Mouse (Mus musculus) spleen, postnatal 14 days (tissue): ENCODE measurements around the gene Ppp2ca.
A peak's percentile ranks its signal among the peaks of the same experiment; 100 is the strongest.

ENCODE experiments used
- DNase-seq, 2 experiments: peaks; one replicate each; pipeline ENCODE4 v3.0.0; 2021 to 2022; ENCODE audit warnings: low spot score in 2 of 2

The Ppp2ca gene

DNA sequence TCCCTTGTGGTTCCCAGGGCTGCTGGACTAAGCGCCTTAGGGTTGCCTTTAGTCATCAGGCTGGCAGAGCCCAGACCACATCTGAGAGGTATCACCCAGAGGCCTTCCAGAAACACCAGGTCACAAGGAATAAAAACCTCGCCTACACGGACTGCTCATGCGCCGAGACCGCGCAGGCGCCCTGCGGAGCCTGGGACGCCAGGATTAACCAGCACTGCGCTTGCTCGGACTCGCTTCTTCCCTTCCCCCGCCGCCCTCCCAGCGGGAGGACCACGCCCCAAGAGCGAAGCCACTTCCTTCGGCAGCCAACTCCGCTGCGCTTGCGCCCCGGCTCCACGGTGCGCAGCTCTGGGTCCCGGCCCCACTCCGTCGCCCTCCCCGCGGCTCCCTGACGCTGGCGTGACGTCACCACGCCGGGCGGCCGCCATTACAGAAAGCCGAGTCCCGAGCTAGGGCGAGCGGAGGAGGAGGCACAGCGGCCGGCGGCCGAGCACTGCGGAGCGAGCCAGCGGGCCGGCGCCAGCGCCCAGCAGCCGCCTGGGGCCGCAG is at the start of gene Ppp2ca:
Ppp2ca (plus strand) TSS at position 284 of the 549 bp plus-strand sequence.
- peak; percentile 95 to 97 for DNase-seq

DNA sequence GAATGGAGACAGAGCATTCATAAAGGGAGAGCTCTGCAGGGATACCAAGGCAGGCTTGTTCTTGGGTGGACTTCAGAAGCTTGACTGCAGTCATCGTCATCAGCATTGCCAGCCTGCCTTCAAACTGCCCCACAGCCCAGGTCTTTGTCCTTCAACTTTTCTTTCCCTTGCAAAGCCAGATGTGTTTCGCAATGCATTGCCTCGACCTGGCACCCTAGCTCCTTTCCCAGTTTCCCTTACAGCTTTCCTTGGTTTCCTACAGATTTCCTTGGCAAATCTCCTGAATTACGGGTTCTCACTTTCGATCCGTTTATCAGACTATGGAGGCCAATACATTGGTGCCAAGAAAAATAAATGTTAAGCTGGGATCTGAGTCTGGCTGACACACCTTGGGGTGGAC is 45.1 kb upstream of the Ppp2ca start:
- no peak for DNase-seq

DNA sequence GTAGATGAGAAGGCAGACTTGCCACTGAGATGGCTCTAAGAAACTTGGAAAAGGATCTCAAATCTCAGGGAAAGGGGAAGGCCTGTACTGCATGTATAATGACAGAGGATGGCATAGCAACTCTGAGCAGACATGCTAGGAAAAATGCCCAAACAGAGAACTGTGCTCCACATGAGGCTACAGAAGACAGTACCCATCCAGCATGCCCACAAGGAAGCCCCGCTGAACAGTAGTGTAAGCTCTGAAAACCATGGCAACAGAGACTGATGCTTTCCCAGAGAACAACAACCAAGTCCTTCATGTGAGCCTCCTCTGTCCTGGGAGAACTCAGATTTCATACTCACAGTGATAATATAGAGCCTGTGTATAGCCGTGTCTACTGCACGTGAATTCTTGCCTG is 43.8 kb upstream of the Ppp2ca start:
- no peak for DNase-seq

DNA sequence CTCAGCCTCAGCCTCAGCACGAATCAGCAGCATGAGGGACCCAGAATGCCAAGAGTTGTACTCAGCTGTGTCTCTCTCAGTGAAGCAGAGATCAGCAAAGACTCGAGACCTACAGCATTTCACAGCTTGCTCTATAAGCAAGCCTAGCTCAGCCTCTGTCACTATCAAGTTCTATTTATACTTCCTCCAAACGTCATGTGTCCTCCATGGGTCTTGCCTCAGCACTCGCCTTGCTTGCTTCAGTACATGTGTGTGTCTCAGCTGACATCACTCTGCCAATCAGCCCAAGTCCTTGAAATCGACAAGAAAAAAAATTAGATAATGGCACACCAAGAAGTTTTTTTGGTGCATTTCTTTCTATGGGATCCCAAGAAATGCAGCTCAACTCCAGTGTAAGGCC is 42.3 kb upstream of the Ppp2ca start:
- DNase-seq: no peak

DNA sequence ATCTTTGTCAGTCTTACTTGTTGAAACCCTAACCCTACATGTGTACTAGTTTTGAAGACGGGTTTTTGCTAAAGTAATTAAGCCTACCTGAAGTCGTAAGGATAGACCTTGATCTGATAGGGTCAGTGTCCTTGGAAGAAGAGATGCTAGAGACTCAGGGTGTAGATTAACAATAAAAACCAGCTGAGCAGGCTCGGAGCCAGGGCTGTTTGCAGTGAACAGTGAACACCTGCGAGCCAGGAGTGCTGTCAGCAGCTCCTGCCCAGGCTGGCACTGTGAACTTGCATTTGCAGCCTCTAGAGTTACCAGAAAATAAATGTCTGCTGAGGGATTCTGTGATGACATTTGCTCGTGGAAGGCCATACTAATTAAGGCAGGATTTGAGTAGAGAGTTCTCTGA is 39.5 kb upstream of the Ppp2ca start:
- DNase-seq: no peak

DNA sequence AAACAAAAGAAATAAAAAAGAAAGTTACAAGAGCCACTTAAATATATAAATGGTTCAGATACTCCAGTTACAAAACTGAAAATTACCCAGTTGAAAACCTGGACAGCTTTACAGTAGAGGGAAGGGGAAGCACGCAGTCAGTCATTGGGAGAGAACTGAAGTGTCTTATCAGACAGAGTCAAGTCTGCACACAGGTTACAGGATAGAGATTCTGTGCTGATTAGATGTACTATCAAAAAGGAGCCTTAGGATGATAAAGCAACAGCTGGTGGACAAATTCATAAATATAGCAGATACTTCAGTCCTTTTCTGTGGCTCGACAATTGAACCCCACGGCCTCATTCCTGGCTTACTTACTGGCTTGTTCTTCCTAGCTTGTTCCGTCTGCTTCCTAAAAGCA is 38.2 kb upstream of the Ppp2ca start:
- no peak for DNase-seq

DNA sequence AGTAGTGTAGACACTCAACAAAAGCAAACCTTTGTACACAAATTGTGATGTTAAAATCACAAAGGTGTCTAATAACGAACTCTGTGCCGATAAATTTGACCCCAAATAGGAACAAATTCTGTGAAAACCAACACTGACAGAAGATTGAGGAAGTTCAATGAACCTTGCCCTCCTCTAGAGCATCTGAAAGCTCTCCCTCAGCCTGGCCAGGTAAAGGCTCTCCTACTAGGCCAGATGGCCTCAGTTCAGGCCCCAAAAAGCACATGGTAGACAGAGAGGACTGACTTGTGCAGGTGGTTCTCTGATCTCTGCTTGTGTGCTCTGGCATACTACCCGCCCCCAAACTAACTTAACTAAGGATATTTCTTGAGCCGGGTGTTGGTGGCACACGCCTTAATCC is 36.1 kb upstream of the Ppp2ca start:
- no peak for DNase-seq

DNA sequence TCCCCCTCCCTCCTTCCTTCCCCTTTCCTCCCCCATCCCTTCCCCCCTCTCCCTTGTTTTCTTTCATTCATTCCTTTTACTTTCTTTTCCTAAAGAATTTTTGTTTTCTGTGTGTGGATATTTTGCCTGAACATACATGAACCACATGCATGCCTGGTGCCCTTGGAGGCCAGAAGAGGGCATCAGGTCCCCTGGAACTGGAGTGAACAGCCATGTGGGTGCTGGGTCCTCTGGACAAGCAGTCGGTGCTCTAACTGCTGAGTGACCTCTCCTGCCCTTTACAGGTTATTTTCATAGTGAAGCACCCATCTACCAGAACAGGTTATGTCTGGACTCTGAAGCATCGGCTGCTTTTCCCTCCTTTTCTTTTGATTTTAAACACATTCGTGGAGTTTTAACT is 34.1 kb upstream of the Ppp2ca start:
- no peak for DNase-seq

DNA sequence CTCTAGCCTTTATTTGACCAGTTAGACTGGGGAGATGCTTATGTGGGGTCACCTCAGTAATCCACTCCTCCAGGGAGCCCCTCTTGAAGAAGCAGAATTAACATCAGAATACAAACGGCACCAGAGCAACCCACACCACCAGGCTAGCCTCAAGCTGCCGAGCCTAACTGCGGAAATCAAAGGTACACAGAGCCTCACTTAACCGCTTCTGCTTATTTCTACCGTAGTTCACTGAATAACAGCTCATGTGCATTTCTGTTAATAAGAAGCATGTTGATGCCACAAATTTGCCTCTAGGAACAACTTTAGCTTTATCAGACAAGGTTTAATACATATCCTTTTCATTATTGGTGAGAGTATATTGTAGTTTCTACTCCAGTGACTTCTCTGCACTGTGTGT is 32.6 kb upstream of the Ppp2ca start:
- no peak for DNase-seq

DNA sequence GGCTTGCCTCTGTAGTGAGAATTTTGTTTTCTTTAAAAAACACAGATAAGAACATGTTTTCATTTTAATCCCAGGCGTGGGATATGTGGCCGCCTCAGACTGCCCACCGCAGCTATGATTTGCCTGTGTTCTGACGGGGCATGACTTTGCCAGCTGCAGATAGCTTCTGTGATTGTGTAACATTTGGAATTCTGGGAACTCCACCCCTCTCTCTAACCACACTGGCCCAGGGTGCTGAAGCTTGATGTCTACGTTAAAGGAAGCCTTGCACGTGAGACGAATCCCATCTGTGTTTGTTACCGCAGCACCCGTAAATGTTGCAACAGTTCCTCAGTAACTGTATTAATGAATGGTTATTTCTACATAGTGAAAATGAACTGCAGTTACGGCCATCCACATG is 26.7 kb upstream of the Ppp2ca start:
- DNase-seq: no peak

DNA sequence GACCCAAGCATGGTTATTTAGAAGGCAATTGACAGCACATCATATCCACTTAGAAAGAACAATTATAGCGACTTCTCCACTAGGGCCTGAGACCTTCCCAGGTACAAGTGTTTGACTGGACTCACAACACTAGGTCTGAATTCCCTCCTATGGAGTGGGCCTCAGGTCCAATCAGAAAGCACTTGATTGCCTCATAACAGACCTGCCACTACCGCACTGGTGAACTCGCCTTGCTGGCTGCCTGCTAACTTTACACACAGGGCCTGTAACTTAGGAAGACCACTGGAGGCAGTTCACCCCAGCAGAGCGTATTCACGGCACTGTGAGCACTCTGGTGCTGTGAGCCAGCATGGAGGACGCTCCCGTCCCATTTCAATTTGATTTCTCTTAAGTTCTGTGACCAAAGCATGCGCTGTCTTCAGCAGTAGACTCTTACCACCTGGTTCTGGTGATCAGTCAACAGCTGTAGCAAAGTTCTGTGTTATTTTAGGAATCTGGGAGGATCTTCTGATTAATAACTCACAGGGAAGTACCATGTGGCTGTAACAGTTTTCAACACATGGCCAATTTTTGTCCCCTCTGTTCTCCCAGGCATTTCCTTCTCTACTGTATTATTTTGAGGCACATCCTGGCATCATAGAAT is 24.8 kb upstream of the Ppp2ca start:
- DNase-seq: no peak

DNA sequence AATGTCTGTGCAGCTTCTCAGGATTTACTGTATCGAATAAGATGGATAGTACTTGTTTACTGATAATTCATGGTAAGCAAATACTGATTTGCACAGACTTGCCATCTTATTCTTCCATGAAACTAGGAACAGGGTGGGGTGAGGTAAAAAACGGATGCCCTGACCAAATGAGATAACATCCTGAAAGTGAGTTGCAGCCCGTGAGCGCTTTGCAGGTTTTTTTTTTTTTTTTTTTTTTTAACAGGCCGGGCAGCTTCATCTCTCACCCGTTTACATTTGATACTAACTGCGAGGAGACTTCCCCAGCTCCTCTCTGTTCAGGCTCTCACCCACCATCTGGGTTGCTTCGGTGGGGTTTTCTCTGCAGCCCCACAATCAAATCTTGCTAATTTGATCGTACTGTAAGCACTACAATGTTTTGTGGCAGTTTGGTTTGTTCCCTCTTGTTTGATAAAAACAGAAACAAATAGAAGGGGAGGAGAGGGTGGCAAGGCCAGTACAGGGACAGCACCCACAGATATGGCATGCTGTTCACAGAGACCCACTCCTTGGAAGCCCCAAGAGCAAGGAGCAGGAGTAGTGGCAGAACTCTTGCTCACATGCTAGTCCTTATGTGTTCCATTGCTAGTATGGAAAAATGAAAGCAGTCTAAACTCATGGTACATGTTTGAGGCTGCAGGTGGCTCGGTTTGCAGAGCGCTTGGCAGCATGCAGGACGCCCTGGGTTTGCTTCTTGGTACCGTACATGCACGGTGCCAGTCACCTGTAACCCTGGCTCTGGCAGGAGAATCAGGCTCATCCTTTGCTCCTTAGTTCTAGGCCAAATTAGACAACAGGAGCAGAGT is 23.6 kb upstream of the Ppp2ca start:
- DNase-seq: no peak

DNA sequence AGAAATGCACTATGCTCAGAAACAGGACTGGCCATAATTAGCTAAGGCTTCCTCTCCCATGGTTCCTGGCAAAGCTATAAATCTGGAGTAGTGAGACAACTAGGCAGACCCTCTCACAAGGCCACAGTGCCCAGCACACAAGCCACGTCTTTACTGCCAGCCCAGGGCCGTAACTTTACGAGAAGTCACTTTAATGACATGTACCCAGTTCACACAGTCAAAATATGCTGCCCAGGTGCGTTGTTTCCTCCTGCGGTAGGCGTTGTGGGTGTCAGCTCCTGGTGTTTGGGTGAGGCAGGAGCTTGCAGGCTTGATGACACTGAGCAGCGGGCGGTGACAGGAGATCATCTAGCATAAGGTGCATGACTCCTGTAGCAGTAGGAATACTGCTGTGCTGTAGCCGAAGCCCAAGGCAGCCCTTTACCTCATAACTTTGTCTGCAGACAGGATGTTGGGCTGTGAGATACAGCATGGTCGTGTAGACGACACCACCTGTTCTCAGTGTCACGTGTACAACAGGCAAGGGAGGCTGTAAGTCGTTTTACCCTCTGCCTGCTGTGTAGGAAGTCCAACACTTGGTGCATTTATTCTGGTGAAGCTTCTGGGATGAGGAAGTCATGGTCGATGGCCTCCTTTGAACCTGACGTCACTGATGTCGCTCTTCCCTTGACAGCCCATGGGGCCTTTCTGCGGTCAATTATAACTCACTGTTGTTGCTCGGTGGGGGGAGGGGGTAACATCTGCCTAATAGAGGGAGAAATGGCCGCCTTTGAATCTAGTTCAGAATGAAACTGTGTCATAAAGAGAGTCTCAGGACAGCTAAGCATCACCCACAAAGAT is 22.5 kb upstream of the Ppp2ca start:
- no peak for DNase-seq

DNA sequence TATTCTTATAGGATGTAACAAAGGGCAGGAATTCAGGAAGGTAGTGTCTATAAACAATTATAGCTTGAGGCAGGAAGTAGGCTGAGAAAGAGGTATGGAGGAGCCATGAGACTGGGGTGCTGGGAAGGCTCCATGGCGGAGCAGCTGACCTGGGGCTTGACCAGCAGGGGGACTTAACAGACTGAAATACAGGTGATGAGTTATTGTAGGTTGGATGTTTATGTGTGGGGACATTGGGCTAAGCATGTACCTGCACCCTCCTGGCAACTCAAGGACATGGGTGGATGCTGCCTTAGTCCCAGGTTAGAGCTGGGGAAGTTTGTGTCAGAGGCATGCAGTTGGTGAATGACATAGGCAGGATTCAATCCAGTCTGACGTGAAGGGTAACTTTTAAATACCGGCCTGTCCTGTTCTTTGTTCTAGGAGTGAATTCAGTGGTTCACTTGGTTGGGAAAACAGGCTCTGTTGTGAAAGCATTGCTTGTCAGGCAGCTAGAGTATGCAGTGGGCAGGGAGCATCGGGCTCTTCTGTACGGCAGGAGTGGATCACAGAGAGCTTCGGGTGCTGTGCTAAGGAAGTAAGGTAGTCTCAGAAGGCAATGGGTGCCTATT is 21.6 kb upstream of the Ppp2ca start:
- no peak for DNase-seq

DNA sequence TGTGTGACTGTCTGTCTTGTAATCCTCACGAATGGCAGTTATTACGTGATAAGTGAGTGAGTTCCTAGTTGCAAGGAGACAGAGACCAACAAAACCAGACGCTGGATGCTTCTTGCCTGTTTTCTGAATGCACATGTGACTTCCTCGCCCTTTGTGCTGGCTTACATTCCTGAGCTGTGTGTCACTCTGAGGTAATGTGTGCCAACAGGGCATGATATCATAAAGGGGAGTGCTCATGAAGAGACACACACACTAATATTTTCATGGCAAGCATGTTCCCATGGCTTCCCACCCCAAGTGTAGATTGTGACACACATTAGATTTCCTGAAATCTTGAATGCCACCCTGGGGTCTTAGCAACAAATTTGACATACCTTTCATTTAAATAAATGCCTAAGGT is 20.5 kb upstream of the Ppp2ca start:
- DNase-seq: no peak

DNA sequence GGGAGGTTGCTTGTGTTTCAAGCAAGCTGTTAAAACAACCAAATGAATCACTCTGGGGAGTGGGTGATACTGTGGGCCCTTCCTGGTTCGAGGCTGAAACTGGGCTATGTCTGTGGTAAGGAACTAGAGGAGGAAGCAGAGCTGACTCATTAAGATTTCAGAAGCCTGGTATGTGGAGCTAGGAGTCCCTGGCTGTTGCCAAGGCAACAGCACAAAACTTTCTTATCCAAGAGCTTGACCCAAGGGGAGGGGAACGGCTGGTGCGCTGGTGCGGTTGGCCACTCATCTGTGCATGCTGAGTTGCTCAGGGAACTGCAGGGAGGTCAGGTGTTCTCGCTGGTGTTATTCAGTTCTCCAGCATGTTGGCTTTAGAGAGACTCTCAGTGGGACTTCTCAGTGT is 18.5 kb upstream of the Ppp2ca start:
- DNase-seq: no peak

DNA sequence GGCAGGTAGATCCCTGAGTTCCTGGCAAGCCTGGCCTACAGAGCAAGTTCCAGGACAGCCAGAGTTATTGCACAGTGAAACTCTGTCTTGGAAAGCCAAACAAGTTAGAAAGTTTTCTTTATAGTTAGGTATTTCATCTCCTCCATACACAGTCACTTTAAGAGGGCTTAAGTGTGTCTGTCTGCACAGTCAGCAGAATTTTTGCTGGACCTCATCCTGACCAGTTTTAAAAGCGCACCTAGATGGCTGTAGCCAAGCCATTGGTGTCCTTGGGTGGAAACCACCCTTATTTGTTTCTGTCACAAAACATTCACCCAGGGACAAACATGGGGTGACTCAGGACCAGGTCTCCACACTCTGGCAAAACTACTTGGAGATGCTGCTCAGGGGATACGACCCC is 17.8 kb upstream of the Ppp2ca start:
- no peak for DNase-seq

DNA sequence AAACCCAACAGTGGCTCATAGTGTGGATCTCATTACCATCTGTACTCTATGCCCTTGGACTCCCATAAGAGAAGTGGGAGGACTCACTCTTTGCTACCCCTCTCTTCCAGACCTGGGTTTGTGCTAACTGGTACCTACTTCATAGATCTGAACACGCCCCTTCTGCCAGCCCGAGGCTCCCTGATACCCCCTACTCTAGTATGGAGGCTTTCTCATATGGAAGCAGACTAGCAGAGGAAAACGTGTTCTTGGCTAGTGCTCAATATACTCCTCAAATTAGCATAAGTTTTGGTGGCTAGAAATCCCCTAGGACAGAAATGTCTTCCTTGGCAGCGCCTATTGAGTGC is 12.7 kb upstream of the Ppp2ca start:
- no peak for DNase-seq

DNA sequence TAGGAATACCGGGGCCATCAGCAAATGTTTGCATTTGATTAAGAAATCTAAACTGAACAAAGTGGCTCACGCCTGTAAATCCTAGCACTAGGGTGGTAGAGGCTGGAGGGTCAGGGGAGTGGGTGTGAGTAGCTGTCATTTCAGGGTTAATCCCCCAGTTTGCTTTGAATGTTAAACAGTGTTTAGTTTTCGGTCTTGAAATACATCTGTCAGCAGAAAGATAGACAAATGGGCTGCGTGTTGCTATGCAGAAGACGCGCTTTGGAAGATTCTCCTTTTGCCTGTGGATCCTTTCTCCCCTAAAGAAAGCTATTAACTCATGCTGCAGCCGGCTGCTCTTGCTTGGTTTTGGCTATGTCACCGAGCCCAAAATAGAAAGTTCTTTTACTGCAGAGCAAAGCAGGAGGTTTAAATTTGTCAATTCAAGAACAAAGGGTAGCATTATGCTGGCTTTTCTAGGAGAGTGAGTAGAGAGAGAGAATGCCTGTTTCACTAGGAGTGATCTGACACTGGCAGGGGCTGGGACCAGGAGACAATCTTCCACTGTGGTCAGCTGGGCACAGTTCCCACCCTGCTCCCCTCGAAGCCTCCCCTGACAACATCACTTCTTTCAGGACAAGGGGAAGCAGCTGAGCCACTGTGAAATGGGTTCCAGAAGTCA is 12.1 kb upstream of the Ppp2ca start:
- no peak for DNase-seq

DNA sequence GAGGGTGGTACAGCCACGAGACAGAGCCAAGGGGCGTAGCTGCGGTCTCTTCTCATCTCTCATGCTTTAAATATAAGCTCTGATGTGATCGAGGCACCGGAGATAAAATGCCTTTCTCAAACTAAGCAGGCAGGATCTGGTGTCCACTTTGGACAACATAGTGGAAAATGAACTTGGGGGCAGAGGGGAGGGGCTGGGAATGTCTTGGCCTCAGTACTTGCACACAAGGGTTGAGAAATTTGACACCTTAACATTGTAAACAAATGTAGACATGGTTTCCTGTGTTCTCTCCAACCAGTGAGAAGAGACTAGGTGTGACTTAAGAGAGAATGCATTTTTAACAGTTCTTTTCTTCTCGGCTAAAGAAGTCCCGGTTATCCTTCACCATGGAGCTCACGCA is 9.2 kb upstream of the Ppp2ca start:
- no peak for DNase-seq

DNA sequence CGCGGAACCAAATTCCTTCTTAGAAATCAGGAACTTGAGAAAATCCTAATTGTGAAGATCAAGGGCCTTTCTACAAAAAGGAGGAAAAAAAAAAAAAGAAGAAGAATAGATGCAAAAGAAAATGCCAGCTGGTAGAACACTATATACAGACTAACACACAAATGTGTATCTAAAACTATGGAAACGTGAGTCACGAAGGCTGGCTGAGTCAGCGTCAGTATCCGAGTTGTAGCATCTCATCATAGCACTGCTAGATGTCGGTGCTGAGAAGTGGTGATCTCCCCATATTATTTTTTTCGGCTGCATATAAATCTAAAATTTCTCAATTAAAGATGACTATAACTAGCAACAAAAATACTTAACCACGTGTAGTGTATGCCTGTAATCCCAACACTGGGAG is 7.2 kb upstream of the Ppp2ca start:
- no peak for DNase-seq

DNA sequence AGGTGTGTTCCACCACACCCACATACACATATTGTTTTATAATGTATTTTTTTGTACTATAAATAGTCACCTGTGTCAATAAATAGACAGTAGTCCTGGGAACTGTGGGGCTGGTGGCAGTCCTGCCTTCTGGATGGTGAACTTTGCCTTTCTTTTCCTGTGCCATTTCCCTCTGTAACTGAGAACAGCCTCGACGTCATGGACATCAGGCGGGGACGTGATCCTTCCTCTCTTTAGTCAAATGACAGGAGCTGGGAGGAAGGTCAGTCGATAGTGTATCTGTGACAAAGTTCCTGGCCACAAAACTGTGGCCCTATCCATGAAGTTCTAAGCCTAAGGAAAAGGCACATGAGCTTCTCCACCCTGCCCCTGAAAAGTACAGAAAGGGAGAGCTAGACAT is 3.9 kb upstream of the Ppp2ca start:
- DNase-seq: no peak
